Mouse (Mus musculus) limb, embryonic 14.5 days (tissue): Measurements from ENCODE around the gene Tmprss6. TPM values are rescaled to one million over a fixed set of nuclear protein-coding genes. Genes with fewer than 3 reads are reported as not detected.

Experiments
- ATAC-seq: fragments of 200-750 bp; cut with Nextera tagmentation; 2 replicates; pipeline ENCODE4 v1.8.0; 2017; ENCODE audit warnings: low read depth, moderate number of reproducible peaks, moderate TSS enrichment; ENCODE audit not compliant: low FRiP score
- DNase-seq: peaks from one replicate; pipeline ENCODE4 v3.0.0-alpha.2; 2015; ENCODE audit warnings: low spot score
- H3K27ac ChIP-seq: fragments of 300-500 bp; sonication (generic); replicated peaks from 2 replicates; pipeline ENCODE4 v1.5.1; 2014; ENCODE audit warnings: low read depth, mild to moderate bottlenecking, low read length, moderate library complexity, mixed read lengths
- H3K27me3 ChIP-seq: fragments of 300-500 bp; sonication (generic); 2 replicates; pipeline ENCODE4 v1.6.1; 2014; ENCODE audit warnings: low read length, mixed read lengths; ENCODE audit not compliant: control insufficient read depth, insufficient read depth
- H3K36me3 ChIP-seq: fragments of 300-500 bp; sonication (generic); 2 replicates; pipeline ENCODE4 v1.6.1; 2014; ENCODE audit warnings: mild to moderate bottlenecking, low read length, moderate library complexity, mixed read lengths; ENCODE audit not compliant: control insufficient read depth, insufficient read depth
- H3K4me1 ChIP-seq: fragments of 300-500 bp; sonication (generic); 2 replicates; pipeline ENCODE4 v1.6.1; 2014; ENCODE audit warnings: antibody characterized with exemption, low read length, mixed read lengths; ENCODE audit not compliant: control insufficient read depth, insufficient read depth
- H3K4me2 ChIP-seq: fragments of 300-500 bp; sonication (generic); replicated peaks from 2 replicates; pipeline ENCODE4 v1.6.1; 2014; ENCODE audit warnings: low read depth, mild to moderate bottlenecking, low read length, moderate library complexity; ENCODE audit not compliant: severe bottlenecking
- H3K4me3 ChIP-seq: fragments of 300-500 bp; sonication (generic); replicated peaks from 2 replicates; pipeline ENCODE4 v1.5.1; 2014; ENCODE audit warnings: low read length
- H3K9ac ChIP-seq: fragments of 300-500 bp; sonication (generic); 2 replicates; pipeline ENCODE4 v1.6.1; 2014; ENCODE audit warnings: mild to moderate bottlenecking, low read depth, low read length, moderate library complexity; ENCODE audit not compliant: severe bottlenecking
- H3K9me3 ChIP-seq: fragments of 300-500 bp; sonication (generic); 2 replicates; pipeline ENCODE4 v1.6.1; 2016; ENCODE audit warnings: low read length; ENCODE audit not compliant: control insufficient read depth
- POLR2A ChIP-seq: fragments of 200-500 bp; IDR thresholded peaks from 2 replicates; pipeline ENCODE4 v1.8.0; 2012; ENCODE audit warnings: inconsistent platforms, mild to moderate bottlenecking, moderate library complexity, borderline replicate concordance; ENCODE audit not compliant: insufficient read depth, insufficient read length; ENCODE audit errors: extremely low read depth
- WGBS: fragments of 180-500 bp; shearing (Covaris S2); extraction: QIAGEN DNeasy Blood & Tissue Kit; methylation state at CpG from one replicate; pipeline ENCODE4 v1.1.7; 2014; 5-methylcytosine and 5-hydroxymethylcytosine counted together
- polyA plus RNA-seq, 2 experiments: library from polyadenylated mRNA; depleted of rRNA in 1 of 2; stranded (reverse) in 1 of 2; unstranded in 1 of 2; fragments of >200 nt; fragmentation: Nextera tagmentation in 1 of 2; extraction: Ambion mirVana in 1 of 2; gene quantifications; 2 replicates each; pipeline versions ENCODE4 v1.2.1 to v1.2.3; 2012 to 2014

The Tmprss6 gene
- polyA plus RNA-seq, 2 experiments: 0.05 to 0.58 TPM

- ATAC-seq: no peak
- peaks cover 19% of the 10 kb centered on the region for H3K4me1 ChIP-seq
- no peak for DNase-seq
- H3K4me2 ChIP-seq: no peak overlapping the region
- H3K9ac ChIP-seq: no peak overlapping the region
- no peaks in the 10 kb centered on the region for H3K36me3 ChIP-seq
- H3K4me3 ChIP-seq: no peak overlapping the region
- no peak overlapping the region for H3K27ac ChIP-seq
- H3K9me3 ChIP-seq: no peaks in the 10 kb centered on the region
- no peak for TF ChIP-seq POLR2A
- H3K27me3 ChIP-seq: no peaks in the 10 kb centered on the region
- WGBS: 74% methylated on average over 7 of the region's 7 CpGs
These were observed 66.0 kb downstream of the Tmprss6 start for GRCm38 (mm10) chr15:78402423-78402822.

- WGBS: 55% methylated on average over 4 of the region's 4 CpGs
- H3K9me3 ChIP-seq: no peaks in the 10 kb centered on the region
- H3K9ac ChIP-seq: no peak overlapping the region
- DNase-seq (no peak), ATAC-seq (no peak)
- peaks cover 15% of the 10 kb centered on the region; the same call in 1 of the 2 replicates for H3K4me1 ChIP-seq
- no peak overlapping the region for H3K4me2 ChIP-seq
- H3K27me3 ChIP-seq: no peaks in the 10 kb centered on the region
- TF ChIP-seq POLR2A: no peak
- no peak overlapping the region for H3K4me3 ChIP-seq
- no peaks in the 10 kb centered on the region for H3K36me3 ChIP-seq
- H3K27ac ChIP-seq: no peak overlapping the region
These were observed 66.5 kb downstream of the Tmprss6 start for GRCm38 (mm10) chr15:78401921-78402320.

GRCm38 (mm10) chr15:78401345-78401744 lies 67.1 kb downstream of the Tmprss6 start:
- no peaks in the 10 kb centered on the region for H3K27me3 ChIP-seq

GRCm38 (mm10) chr15:78395478-78395962 lies 72.9 kb downstream of the Tmprss6 start, which contains the start of gene Tex33:
Gene Tex33, minus strand, starts transcription at chr15:78395912.
- DNase-seq (no peak), ATAC-seq (no peak)
- no peak for TF ChIP-seq POLR2A
- H3K4me1 ChIP-seq: no peaks in the 10 kb centered on the region
- 86% methylated on average over 8 of the region's 8 CpGs for WGBS
- no peaks in the 10 kb centered on the region for H3K9me3 ChIP-seq
- no peak within 1 kb of the TSS for H3K4me3 ChIP-seq
- no peaks in the 10 kb centered on the region for H3K27me3 ChIP-seq
- no peak within 1 kb of the TSS for H3K4me2 ChIP-seq
- no peak within 1 kb of the TSS for H3K27ac ChIP-seq
- H3K36me3 ChIP-seq: no peaks in the 10 kb centered on the region
- H3K9ac ChIP-seq: no peak within 1 kb of the TSS

More at GRCm38 (mm10) chr15:78401345-78401744, 67.1 kb downstream of the Tmprss6 start:
- TF ChIP-seq POLR2A: no peak
- Histone ChIP-seq H3K27ac (no peak overlapping the region), H3K4me3 (no peak overlapping the region), H3K4me2 (no peak overlapping the region), H3K4me1 (peaks cover 15% of the 10 kb centered on the region; the same call in 1 of the 2 replicates), H3K9me3 (no peaks in the 10 kb centered on the region), H3K36me3 (no peaks in the 10 kb centered on the region), H3K9ac (no peak overlapping the region)
- DNase-seq: peak; percentile 10
- no peak for ATAC-seq
- WGBS: 77% methylated on average over 6 of the region's 6 CpGs

DNA sequence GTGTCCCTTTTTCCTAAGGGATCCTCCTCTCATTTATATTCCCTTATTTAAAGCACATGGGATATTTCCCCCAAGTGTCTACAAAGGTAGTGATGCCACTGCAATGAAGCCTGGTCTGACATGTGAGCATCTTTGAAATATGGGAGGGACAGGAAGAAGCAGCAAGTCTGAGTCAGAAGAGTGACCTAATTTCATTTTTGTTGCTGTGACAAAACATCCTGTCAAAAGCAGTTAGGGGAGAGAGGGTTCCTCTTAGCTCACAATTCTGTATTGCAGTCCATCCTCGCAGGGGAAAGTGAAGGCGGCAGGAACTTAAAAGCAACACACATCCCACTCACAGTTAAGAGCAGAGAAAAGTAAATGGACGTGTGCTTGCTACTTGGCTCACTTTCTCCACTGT lies 77.6 kb downstream of the Tmprss6 start:
- H3K9ac ChIP-seq: no peak overlapping the region
- H3K36me3 ChIP-seq: no peaks in the 10 kb centered on the region
- no peaks in the 10 kb centered on the region for H3K4me1 ChIP-seq
- H3K4me2 ChIP-seq: no peak overlapping the region
- 80% methylated on average over 3 of the region's 3 CpGs for WGBS
- no peak for DNase-seq
- H3K9me3 ChIP-seq: no peaks in the 10 kb centered on the region
- H3K27ac ChIP-seq: no peak overlapping the region
- ATAC-seq: no peak
- no peak overlapping the region for H3K4me3 ChIP-seq
- no peaks in the 10 kb centered on the region for H3K27me3 ChIP-seq
- TF ChIP-seq POLR2A: no peak

Other genes with a start within 250 kb of the Tmprss6 start
- gene Ncf4, start 223.8 kb downstream of the Tmprss6 start, polyA plus RNA-seq (2012; rRNA removed): 4.0 and 4.1 TPM in 2 replicates
- 5.4 and 5.6 TPM in 2 replicates for gene Ncf4, start 223.8 kb downstream of the Tmprss6 start, polyA plus RNA-seq (2014; fragmentation: Nextera tagmentation; extraction: Ambion mirVana)
- gene Csf2rb2, start 162.9 kb downstream of the Tmprss6 start, polyA plus RNA-seq (2012; rRNA removed): 1.6 and 2.6 TPM in 2 replicates
- 0.59 and 0.88 TPM in 2 replicates for gene Csf2rb2, start 162.9 kb downstream of the Tmprss6 start, polyA plus RNA-seq (2014; fragmentation: Nextera tagmentation; extraction: Ambion mirVana)
- gene Csf2rb, start 142.9 kb downstream of the Tmprss6 start, polyA plus RNA-seq (2012; rRNA removed): 4.0 and 7.8 TPM in 2 replicates
- gene Csf2rb, start 142.9 kb downstream of the Tmprss6 start, polyA plus RNA-seq (2014; fragmentation: Nextera tagmentation; extraction: Ambion mirVana): 4.3 and 4.6 TPM in 2 replicates
- gene Tex33, start 72.7 kb downstream of the Tmprss6 start, polyA plus RNA-seq (2012; rRNA removed): not detected in 2 replicates
- not detected in 2 replicates for gene Tex33, start 72.7 kb downstream of the Tmprss6 start, polyA plus RNA-seq (2014; fragmentation: Nextera tagmentation; extraction: Ambion mirVana)
- 8.3 and 9.1 TPM in 2 replicates for gene Tst, start 62.7 kb downstream of the Tmprss6 start, polyA plus RNA-seq (2012; rRNA removed)
- 12.4 and 12.8 TPM in 2 replicates for gene Tst, start 62.7 kb downstream of the Tmprss6 start, polyA plus RNA-seq (2014; fragmentation: Nextera tagmentation; extraction: Ambion mirVana)
- 53.8 and 78.4 TPM in 2 replicates for gene Mpst, start 62.2 kb downstream of the Tmprss6 start, polyA plus RNA-seq (2012; rRNA removed)
- 1.8 and 2.7 TPM in 2 replicates for gene Mpst, start 62.2 kb downstream of the Tmprss6 start, polyA plus RNA-seq (2014; fragmentation: Nextera tagmentation; extraction: Ambion mirVana)
- gene Kctd17, start 40.1 kb downstream of the Tmprss6 start, polyA plus RNA-seq (2012; rRNA removed): 149 and 212 TPM in 2 replicates
- 47.9 and 49.3 TPM in 2 replicates for gene Kctd17, start 40.1 kb downstream of the Tmprss6 start, polyA plus RNA-seq (2014; fragmentation: Nextera tagmentation; extraction: Ambion mirVana)
- 0.39 and 0.73 TPM in 2 replicates for gene Il2rb, start 26.6 kb upstream of the Tmprss6 start, polyA plus RNA-seq (2012; rRNA removed)
- 0.15 and 0.33 TPM in 2 replicates for gene Il2rb, start 26.6 kb upstream of the Tmprss6 start, polyA plus RNA-seq (2014; fragmentation: Nextera tagmentation; extraction: Ambion mirVana)
- gene C1qtnf6, start 62.8 kb upstream of the Tmprss6 start, polyA plus RNA-seq (2012; rRNA removed): 89.1 and 110 TPM in 2 replicates
- gene C1qtnf6, start 62.8 kb upstream of the Tmprss6 start, polyA plus RNA-seq (2014; fragmentation: Nextera tagmentation; extraction: Ambion mirVana): 59.6 and 60.1 TPM in 2 replicates
- gene Sstr3, start 76.1 kb upstream of the Tmprss6 start, polyA plus RNA-seq (2012; rRNA removed): 0.05 and 0.08 TPM in 2 replicates
- not detected in 2 replicates for gene Sstr3, start 76.1 kb upstream of the Tmprss6 start, polyA plus RNA-seq (2014; fragmentation: Nextera tagmentation; extraction: Ambion mirVana)
- gene Rac2, start 104.1 kb upstream of the Tmprss6 start, polyA plus RNA-seq (2012; rRNA removed): 15.9 and 21.9 TPM in 2 replicates
- 34.2 and 38.2 TPM in 2 replicates for gene Rac2, start 104.1 kb upstream of the Tmprss6 start, polyA plus RNA-seq (2014; fragmentation: Nextera tagmentation; extraction: Ambion mirVana)
- 9.0 and 11.4 TPM in 2 replicates for gene Cyth4, start 128.4 kb upstream of the Tmprss6 start, polyA plus RNA-seq (2012; rRNA removed)
- 4.9 and 6.9 TPM in 2 replicates for gene Cyth4, start 128.4 kb upstream of the Tmprss6 start, polyA plus RNA-seq (2014; fragmentation: Nextera tagmentation; extraction: Ambion mirVana)